Comparison of ENCODE assay signal across 12 mouse cellular contexts in the genomic region with DNA sequence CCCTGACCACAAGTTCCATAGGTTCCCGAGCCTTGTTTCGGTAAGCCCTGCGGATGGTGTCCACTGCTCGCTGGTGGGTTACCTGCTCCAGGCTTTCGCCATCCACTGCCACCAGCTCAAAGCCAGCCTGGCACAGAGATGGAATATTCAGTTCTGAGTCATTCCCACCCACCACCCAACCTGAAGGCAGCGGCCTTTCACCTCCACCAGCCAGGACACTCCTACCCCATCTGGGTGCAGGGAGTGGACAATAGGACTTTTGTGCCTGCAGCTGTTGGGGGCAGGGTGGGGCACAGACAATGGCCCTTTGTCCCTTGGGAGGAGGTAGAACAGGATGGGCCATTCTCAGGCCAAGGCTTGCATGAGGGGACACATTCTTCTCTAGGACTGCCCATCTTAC. TPM values are rescaled to one million over a fixed set of nuclear protein-coding genes. Genes with fewer than 3 reads are reported as not detected.
DNase-seq lines count a peak whose midpoint lies in the region; ATAC-seq and TF ChIP-seq lines count a peak whose summit lies in the region.
"Had no signal": no experiment of that assay in that cellular context is flagged by ENCODE, and none has a peak within 500 bp of the region (broad histone marks: within the 10 kb centered on the region; RNA-seq: fewer than 3 reads in every experiment).

No protein-coding gene starts in this region.

- H3K9ac ChIP-seq in hindbrain, embryonic 13.5 days = no peak overlapping the region
- H3K9ac ChIP-seq: hindbrain, embryonic 14.5 days; midbrain, embryonic 15.5 days had no signal

- intact Hi-C loops in heart, postnatal 36 days (cut with DNase I) = no loop called here

- peak overlapping the region; percentile 24; the same call in 1 of the 2 replicates for H3K27ac ChIP-seq in cerebellum, adult 2 months (ENCODE audit: insufficient read depth, low read length)
- no peak overlapping the region; the same call in 1 of the 2 replicates for H3K27ac ChIP-seq in heart, embryonic 10.5 days
- no peak overlapping the region for H3K27ac ChIP-seq in hindbrain, embryonic 13.5 days
- H3K27ac ChIP-seq: hindbrain, embryonic 14.5 days; midbrain, embryonic 15.5 days had no signal

- 85% methylated on average over 6 of the region's 6 CpGs for WGBS in cerebellum, adult 2 months
- 85% methylated on average over 6 of the region's 6 CpGs for WGBS in heart, embryonic 10.5 days
- WGBS in hindbrain, embryonic 13.5 days = 75% methylated on average over 6 of the region's 6 CpGs

- H3K4me2 ChIP-seq in hindbrain, embryonic 13.5 days = no peak overlapping the region
- H3K4me2 ChIP-seq: hindbrain, embryonic 14.5 days; midbrain, embryonic 15.5 days had no signal

- no peak for TF ChIP-seq POLR2A in cerebellum, adult 2 months (IDR thresholded peaks at IDR 0.05; ENCODE audit: borderline replicate concordance, insufficient read depth, low read length)

- no peak overlapping the region for H3K4me3 ChIP-seq in cerebellum, adult 2 months (replicated peaks; ENCODE audit: insufficient read depth, low read depth, low read length)
- H3K4me3 ChIP-seq in heart, embryonic 10.5 days = no peak overlapping the region
- H3K4me3 ChIP-seq in hindbrain, embryonic 13.5 days = no peak overlapping the region
- H3K4me3 ChIP-seq: midbrain, embryonic 15.5 days had no signal

- no peaks in the 10 kb centered on the region for H3K9me3 ChIP-seq in heart, embryonic 10.5 days
- H3K9me3 ChIP-seq in hindbrain, embryonic 13.5 days = no peaks in the 10 kb centered on the region
- H3K9me3 ChIP-seq: midbrain, embryonic 15.5 days had no signal

- H3K27me3 ChIP-seq in cerebellum, adult 2 months (ENCODE audit: control insufficient read depth, insufficient read depth, low read length) = no peaks in the 10 kb centered on the region
- no peaks in the 10 kb centered on the region for H3K27me3 ChIP-seq in heart, embryonic 10.5 days (ENCODE audit: insufficient read depth, poor library complexity, severe bottlenecking)
- H3K27me3 ChIP-seq in hindbrain, embryonic 13.5 days = no peaks in the 10 kb centered on the region
- H3K27me3 ChIP-seq: midbrain, embryonic 15.5 days had no signal

- peaks cover 55% of the 10 kb centered on the region for H3K36me3 ChIP-seq in heart, embryonic 10.5 days
- H3K36me3 ChIP-seq in hindbrain, embryonic 13.5 days = peaks cover 48% of the 10 kb centered on the region

- no peak for TF ChIP-seq CTCF in cerebellum, adult 2 months (IDR thresholded peaks at IDR 0.05; ENCODE audit: borderline replicate concordance, insufficient read depth, low read depth, low read length)

- no peak for DNase-seq in cerebellum, adult 2 months
- DNase-seq in cerebellum, adult 8-10 months = no peak
- peak; percentile 24 to 27 for DNase-seq in heart, postnatal 36 days
- no peak for DNase-seq in heart, embryonic 10.5 days (ENCODE audit: low spot score)
- DNase-seq in ovary, postnatal 36 days (ENCODE audit: low spot score) = peak; percentile 19
- no peak for DNase-seq in ovary, postnatal 10 days (ENCODE audit: low spot score)
- DNase-seq: liver had no signal

- ATAC-seq in megakaryocyte-erythroid progenitor cell, adult 5-6 weeks (replicated peaks; ENCODE audit: low FRiP score, low TSS enrichment, poor library complexity, severe bottlenecking) = no peak
- ATAC-seq in hindbrain, embryonic 13.5 days (ENCODE audit: low FRiP score) = no peak
- ATAC-seq: forebrain, embryonic 14.5 days; midbrain, embryonic 15.5 days had no signal

- H3K4me1 ChIP-seq in cerebellum, adult 2 months (ENCODE audit: control insufficient read depth, insufficient read depth, low read length) = peaks cover 18% of the 10 kb centered on the region
- peaks cover 44% of the 10 kb centered on the region for H3K4me1 ChIP-seq in heart, embryonic 10.5 days
- peaks cover 49% of the 10 kb centered on the region for H3K4me1 ChIP-seq in hindbrain, embryonic 13.5 days (replicated peaks)

RNA-seq across cellular contexts. Expression of gene Lzts2, which starts 13.6 kb away (rescaled TPM):
- polyA plus RNA-seq in cerebellum, adult 2 months (2012; rRNA removed) = 54.1 and 56.3 TPM in 2 replicates
- total RNA-seq in heart, postnatal 36 days (2021) = 10 to 100 TPM; 61.0 to 69.7 TPM
- 47.5 and 61.4 TPM in 2 replicates for polyA plus RNA-seq in heart, embryonic 10.5 days (2016; fragmentation: Nextera tagmentation; extraction: Ambion mirVana)
- total RNA-seq in megakaryocyte-erythroid progenitor cell, adult 5-6 weeks (2014; fragmentation: Nextera tagmentation) = 9.0 and 10.2 TPM in 2 replicates
- 7.8 and 7.9 TPM in 2 replicates for total RNA-seq in megakaryocyte-erythroid progenitor cell, adult 5-6 weeks (2017)
- polyA plus RNA-seq in hindbrain, embryonic 13.5 days (2015; fragmentation: Nextera tagmentation; extraction: Ambion mirVana) = 23.4 and 24.1 TPM in 2 replicates

RNA-seq across cellular contexts. Expression of gene Pdzd7, which starts 17.7 kb away (rescaled TPM):
- polyA plus RNA-seq in cerebellum, adult 2 months (2012; rRNA removed) = 7.6 and 9.1 TPM in 2 replicates
- total RNA-seq in heart, postnatal 36 days (2021) = under 1 TPM; 0.11 to 0.19 TPM
- 0.34 and 0.55 TPM in 2 replicates for polyA plus RNA-seq in heart, embryonic 10.5 days (2016; fragmentation: Nextera tagmentation; extraction: Ambion mirVana)
- total RNA-seq in megakaryocyte-erythroid progenitor cell, adult 5-6 weeks (2014; fragmentation: Nextera tagmentation) = not detected in 2 replicates
- not detected in 2 replicates for total RNA-seq in megakaryocyte-erythroid progenitor cell, adult 5-6 weeks (2017)
- polyA plus RNA-seq in hindbrain, embryonic 13.5 days (2015; fragmentation: Nextera tagmentation; extraction: Ambion mirVana) = 1.4 and 1.5 TPM in 2 replicates

RNA-seq across cellular contexts. Expression of gene Sfxn3, which starts 19.5 kb away (rescaled TPM):
- polyA plus RNA-seq in cerebellum, adult 2 months (2012; rRNA removed) = 90.5 and 91.6 TPM in 2 replicates
- total RNA-seq in heart, postnatal 36 days (2021) = 10 to 100 TPM; 11.6 to 14.2 TPM
- polyA plus RNA-seq in heart, embryonic 10.5 days (2016; fragmentation: Nextera tagmentation; extraction: Ambion mirVana) = 11.8 and 13.4 TPM in 2 replicates
- 10.6 and 23.4 TPM in 2 replicates for total RNA-seq in megakaryocyte-erythroid progenitor cell, adult 5-6 weeks (2014; fragmentation: Nextera tagmentation)
- total RNA-seq in megakaryocyte-erythroid progenitor cell, adult 5-6 weeks (2017) = 5.8 and 6.4 TPM in 2 replicates
- 63.1 and 65.4 TPM in 2 replicates for polyA plus RNA-seq in hindbrain, embryonic 13.5 days (2015; fragmentation: Nextera tagmentation; extraction: Ambion mirVana)

RNA-seq across cellular contexts. Expression of gene Mrpl43, which starts 21.6 kb away (rescaled TPM):
- 86.7 and 88.3 TPM in 2 replicates for polyA plus RNA-seq in cerebellum, adult 2 months (2012; rRNA removed)
- 10 to 100 TPM; 48.6 to 52.3 TPM for total RNA-seq in heart, postnatal 36 days (2021)
- 63.8 and 66.3 TPM in 2 replicates for polyA plus RNA-seq in heart, embryonic 10.5 days (2016; fragmentation: Nextera tagmentation; extraction: Ambion mirVana)
- total RNA-seq in megakaryocyte-erythroid progenitor cell, adult 5-6 weeks (2014; fragmentation: Nextera tagmentation) = 32.2 and 48.4 TPM in 2 replicates
- total RNA-seq in megakaryocyte-erythroid progenitor cell, adult 5-6 weeks (2017) = 26.3 and 29.0 TPM in 2 replicates
- polyA plus RNA-seq in hindbrain, embryonic 13.5 days (2015; fragmentation: Nextera tagmentation; extraction: Ambion mirVana) = 91.6 and 93.6 TPM in 2 replicates

RNA-seq across cellular contexts. Expression of gene Twnk, which starts 22.4 kb away (rescaled TPM):
- 11.2 and 11.7 TPM in 2 replicates for polyA plus RNA-seq in cerebellum, adult 2 months (2012; rRNA removed)
- total RNA-seq in heart, postnatal 36 days (2021) = 10 to 100 TPM; 29.8 to 30.2 TPM
- polyA plus RNA-seq in heart, embryonic 10.5 days (2016; fragmentation: Nextera tagmentation; extraction: Ambion mirVana) = 24.4 and 27.0 TPM in 2 replicates
- total RNA-seq in megakaryocyte-erythroid progenitor cell, adult 5-6 weeks (2014; fragmentation: Nextera tagmentation) = 32.5 and 37.0 TPM in 2 replicates
- total RNA-seq in megakaryocyte-erythroid progenitor cell, adult 5-6 weeks (2017) = 27.1 and 32.6 TPM in 2 replicates
- polyA plus RNA-seq in hindbrain, embryonic 13.5 days (2015; fragmentation: Nextera tagmentation; extraction: Ambion mirVana) = 16.0 and 17.0 TPM in 2 replicates

Comparison
In these comparisons a context has a peak if more than half of its experiments do, and no peak if none do; other contexts are left out.
1. DNase-seq: peak in heart, postnatal 36 days (2 of 2) and ovary, postnatal 36 days (single experiment); none in cerebellum, adult 2 months (0 of 2), cerebellum, adult 8-10 months (single experiment), heart, embryonic 10.5 days (single experiment) and ovary, postnatal 10 days (single experiment).